18 mouse cellular contexts compared by ENCODE assay signal in the genomic region with DNA sequence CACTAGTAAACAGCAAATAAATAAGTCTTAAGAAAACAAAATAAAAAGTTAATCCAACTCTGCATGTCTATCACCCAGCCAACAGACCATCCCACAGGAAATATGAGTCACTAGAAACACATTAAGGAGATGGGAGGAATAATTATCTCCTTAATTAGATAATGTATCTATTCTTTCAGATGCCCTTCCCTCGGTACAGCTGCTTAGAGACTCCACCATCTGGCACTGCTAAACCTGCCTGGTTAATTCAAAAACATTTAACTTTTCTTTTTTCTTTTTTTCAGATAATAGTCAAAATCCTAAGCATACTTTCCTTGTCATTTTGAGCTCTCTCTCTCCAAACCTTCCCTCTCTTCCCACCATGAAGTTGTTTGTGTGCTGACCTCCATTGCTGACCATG. TPM values are rescaled to one million over a fixed set of nuclear protein-coding genes. Genes with fewer than 3 reads are reported as not detected.
DNase-seq lines count a peak whose midpoint lies in the region; TF ChIP-seq lines count a peak whose summit lies in the region.
"Had no signal": no experiment of that assay in that cellular context is flagged by ENCODE, and none has a peak within 500 bp of the region (broad histone marks: within the 10 kb centered on the region; RNA-seq: fewer than 3 reads in every experiment).

No protein-coding gene starts in this region.

- no peak for TF ChIP-seq POLR2A in kidney, adult 2 months (IDR thresholded peaks at IDR 0.05; ENCODE audit: low read depth, low read length)

- H3K27ac ChIP-seq in kidney, adult 2 months (ENCODE audit: insufficient read depth, low read depth, low read length), result no peak overlapping the region
- H3K27ac ChIP-seq: forebrain, embryonic 10.5 days; forebrain, embryonic 13.5 days; hindbrain, embryonic 12.5 days; hindbrain, embryonic 15.5 days had no signal

- H3K4me1 ChIP-seq in kidney, adult 2 months (ENCODE audit: control insufficient read depth, insufficient read depth, low read length), result no peaks in the 10 kb centered on the region
- H3K4me1 ChIP-seq: forebrain, embryonic 10.5 days; forebrain, embryonic 13.5 days; hindbrain, embryonic 12.5 days; hindbrain, embryonic 15.5 days had no signal

- peak; percentile 47 to 56 for DNase-seq in right cerebral cortex, adult 2 months (ENCODE audit: low spot score in 2 of 2)
- DNase-seq in right cerebral cortex, postnatal 25 days, result no peak
- peak; percentile 61 for DNase-seq in brain, adult 2 months (ENCODE audit: low read depth, low spot score)
- peak; percentile 61 for DNase-seq in layer of hippocampus, adult 9-11 months
- DNase-seq in thymus, postnatal 25 days, result no peak
- no peak for DNase-seq in kidney, adult 2 months
- DNase-seq: adrenal gland, adult 2 months; adrenal gland, postnatal 14 days; cerebellum, adult 18-20 months; cerebellum, adult 9-10 months; cerebellum, postnatal 14 days; gastrocnemius, postnatal 10 days; gastrocnemius, postnatal 36 days had no signal

- 78% methylated on average over 1 of the region's 1 CpGs for WGBS in kidney, adult 2 months

- H3K36me3 ChIP-seq in kidney, adult 2 months (ENCODE audit: control insufficient read depth, insufficient read depth, low read length), result no peaks in the 10 kb centered on the region
- H3K36me3 ChIP-seq: forebrain, embryonic 10.5 days; hindbrain, embryonic 12.5 days; hindbrain, embryonic 15.5 days had no signal

- H3K27me3 ChIP-seq in kidney, adult 2 months (replicated peaks; ENCODE audit: control insufficient read depth, insufficient read depth, low read length), result no peaks in the 10 kb centered on the region
- H3K27me3 ChIP-seq: forebrain, embryonic 13.5 days; hindbrain, embryonic 12.5 days; hindbrain, embryonic 15.5 days; Patski had no signal

- no peak overlapping the region for H3K4me3 ChIP-seq in kidney, adult 2 months (ENCODE audit: insufficient read depth, low read depth, low read length)
- H3K4me3 ChIP-seq: forebrain, embryonic 10.5 days; forebrain, embryonic 13.5 days; hindbrain, embryonic 12.5 days; hindbrain, embryonic 15.5 days had no signal

- TF ChIP-seq CTCF in kidney, adult 2 months (conservative IDR thresholded peaks at IDR 0.05; ENCODE audit: insufficient read depth, insufficient read length, low read depth, low read length), result no peak

RNA-seq across cellular contexts. Expression of gene Tspan13, which starts 23.6 kb away (rescaled TPM):
- 23.7 and 29.7 TPM in 2 replicates for polyA plus RNA-seq in kidney, adult 2 months (2012; rRNA removed)

Comparison
In these comparisons a context has a peak if more than half of its experiments do, and no peak if none do; other contexts are left out.
1. DNase-seq: peak in right cerebral cortex, adult 2 months (2 of 2), brain, adult 2 months (single experiment) and layer of hippocampus, adult 9-11 months (single experiment); none in right cerebral cortex, postnatal 25 days (single experiment), thymus, postnatal 25 days (single experiment) and kidney, adult 2 months (single experiment).